Mouse (Mus musculus) midbrain, postnatal 0 days (tissue): ENCODE data around the gene Zfp462. TPM values are rescaled to one million over a fixed set of nuclear protein-coding genes. Genes with fewer than 3 reads are reported as not detected.

Experiments
- ATAC-seq: fragments of 200-750 bp; cut with Nextera tagmentation; 2 replicates; pipeline ENCODE4 v1.8.0; 2017; ENCODE audit warnings: moderate number of reproducible peaks, mild to moderate bottlenecking, moderate TSS enrichment, moderate library complexity; ENCODE audit not compliant: low FRiP score
- DNase-seq: peaks from one replicate; pipeline ENCODE4 v3.0.0-alpha.2; 2015; ENCODE audit warnings: low spot score
- H3K27ac ChIP-seq: fragments of 300-500 bp; sonication (generic); 2 replicates; pipeline ENCODE4 v1.5.1; 2014; ENCODE audit warnings: low read depth, mild to moderate bottlenecking, low read length, mixed read lengths
- H3K27me3 ChIP-seq: fragments of 300-500 bp; sonication (generic); 2 replicates; pipeline ENCODE4 v1.6.1; 2014; ENCODE audit warnings: low read length, control low read depth, mixed read lengths; ENCODE audit not compliant: insufficient read depth
- H3K36me3 ChIP-seq: fragments of 300-500 bp; sonication (generic); 2 replicates; pipeline ENCODE4 v1.6.1; 2014; ENCODE audit warnings: low read length, control low read depth, mixed read lengths; ENCODE audit not compliant: insufficient read depth
- H3K4me1 ChIP-seq: fragments of 300-500 bp; sonication (generic); 2 replicates; pipeline ENCODE4 v1.6.1; 2014; ENCODE audit warnings: mild to moderate bottlenecking, control low read depth, antibody characterized with exemption, low read length, mixed read lengths; ENCODE audit not compliant: insufficient read depth
- H3K4me2 ChIP-seq: fragments of 300-500 bp; sonication (generic); 2 replicates; pipeline ENCODE4 v1.6.1; 2014; ENCODE audit warnings: low read depth, mild to moderate bottlenecking, low read length, mixed read lengths; ENCODE audit not compliant: poor library complexity, severe bottlenecking
- H3K4me3 ChIP-seq: fragments of 300-500 bp; sonication (generic); 2 replicates; pipeline ENCODE4 v1.5.1; 2014; ENCODE audit warnings: low read depth, mild to moderate bottlenecking, low read length, moderate library complexity
- H3K9ac ChIP-seq: fragments of 300-500 bp; sonication (generic); replicated peaks from 2 replicates; pipeline ENCODE4 v1.6.1; 2014; ENCODE audit warnings: mild to moderate bottlenecking, low read length, moderate library complexity, mixed read lengths; ENCODE audit not compliant: poor library complexity, severe bottlenecking
- H3K9me3 ChIP-seq: fragments of 300-500 bp; sonication (generic); 2 replicates; pipeline ENCODE4 v1.6.1; 2016; ENCODE audit warnings: low read length, control low read depth
- CTCF ChIP-seq: IDR thresholded peaks from 2 replicates; pipeline ENCODE4 v1.5.1; 2016; ENCODE audit warnings: antibody characterized with exemption, mild to moderate bottlenecking
- WGBS: fragments of 180-500 bp; shearing (Covaris S2); extraction: QIAGEN DNeasy Blood & Tissue Kit; methylation state at CpG from one replicate; pipeline ENCODE4 v1.1.7; 2014; 5-methylcytosine and 5-hydroxymethylcytosine counted together
- polyA plus RNA-seq: library from polyadenylated mRNA; unstranded; fragments of >200 nt; fragmentation: Nextera tagmentation; extraction: Ambion mirVana; gene quantifications from 2 replicates; pipeline ENCODE4 v1.2.1, GENCODE M21; 2015
- total RNA-seq: library from RNA; depleted of rRNA; stranded (reverse); fragments of >200 nt; gene quantifications from 2 replicates; pipeline ENCODE4 v1.2.3, GENCODE M21; 2014

The Zfp462 gene
- total and polyA plus RNA-seq, 2 experiments from 2014 or later: 9.1 to 51.5 TPM

GRCm38 (mm10) chr4:55005066-55005465 is 60.2 kb downstream of the Zfp462 start:
- Histone ChIP-seq H3K9ac (peak overlapping the region; percentile 39; the same call in 1 of the 2 replicates), H3K36me3 (peaks cover 28% of the 10 kb centered on the region), H3K4me2 (peak overlapping the region; percentile 22; the same call in 1 of the 2 replicates), H3K27me3 (no peaks in the 10 kb centered on the region), H3K4me1 (peaks cover 24% of the 10 kb centered on the region; the same call in 1 of the 2 replicates), H3K4me3 (no peak overlapping the region), H3K9me3 (no peaks in the 10 kb centered on the region), H3K27ac (peak overlapping the region; percentile 90)
- 6% methylated on average over 4 of the region's 4 CpGs for WGBS
- no peak for TF ChIP-seq CTCF
- DNase-seq (peak; percentile 71), ATAC-seq (peak; percentile 72)

DNA sequence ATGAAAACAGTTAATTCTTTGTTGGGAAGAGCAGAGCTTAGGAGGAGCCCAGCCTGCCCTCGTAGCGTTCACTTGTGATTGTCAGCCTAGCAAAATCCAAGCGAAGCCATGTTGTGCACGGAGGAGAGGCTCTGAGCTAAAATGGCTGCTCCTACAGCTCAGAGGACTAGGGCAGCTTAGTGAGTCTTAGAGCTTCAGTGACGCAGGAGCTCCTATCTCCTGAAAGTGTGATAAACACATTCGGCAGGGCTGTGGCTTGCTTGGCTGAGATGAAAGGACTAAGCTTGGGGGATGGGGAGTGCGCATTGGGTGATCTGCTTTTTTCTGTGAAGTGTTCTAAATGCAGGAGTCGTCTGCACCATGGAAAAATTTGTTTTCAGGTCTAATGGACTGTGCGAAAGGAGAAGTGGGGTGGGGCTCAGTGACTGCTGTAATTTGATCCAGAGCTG is 60.7 kb downstream of the Zfp462 start:
- no peak for TF ChIP-seq CTCF
- peaks cover 32% of the 10 kb centered on the region for H3K36me3 ChIP-seq
- no peak overlapping the region for H3K4me3 ChIP-seq
- H3K9me3 ChIP-seq: no peaks in the 10 kb centered on the region
- WGBS: 8% methylated on average over 9 of the region's 9 CpGs
- DNase-seq (peak; percentile 87), ATAC-seq (peak; percentile 87)
- H3K27me3 ChIP-seq: no peaks in the 10 kb centered on the region
- peak overlapping the region; percentile 90 for H3K27ac ChIP-seq
- peak overlapping the region; percentile 39 for H3K9ac ChIP-seq
- peak overlapping the region; percentile 22; the same call in 1 of the 2 replicates for H3K4me2 ChIP-seq
- H3K4me1 ChIP-seq: peaks cover 24% of the 10 kb centered on the region; the same call in 1 of the 2 replicates

- WGBS: 54% methylated on average over 1 of the region's 1 CpGs
- Histone ChIP-seq H3K4me3 (no peak overlapping the region), H3K27me3 (no peaks in the 10 kb centered on the region), H3K9ac (peak overlapping the region; percentile 39; the same call in 1 of the 2 replicates), H3K36me3 (peaks cover 37% of the 10 kb centered on the region), H3K9me3 (no peaks in the 10 kb centered on the region), H3K4me1 (peaks cover 24% of the 10 kb centered on the region; the same call in 1 of the 2 replicates), H3K27ac (peak overlapping the region; percentile 90), H3K4me2 (0 out of 2 replicates have a peak overlapping the region, but pooled peaks have one; percentile 22)
- DNase-seq: no peak
- TF ChIP-seq CTCF: no peak
- no peak for ATAC-seq
Observed at GRCm38 (mm10) chr4:55006024-55006423, 61.2 kb downstream of the Zfp462 start.

DNA sequence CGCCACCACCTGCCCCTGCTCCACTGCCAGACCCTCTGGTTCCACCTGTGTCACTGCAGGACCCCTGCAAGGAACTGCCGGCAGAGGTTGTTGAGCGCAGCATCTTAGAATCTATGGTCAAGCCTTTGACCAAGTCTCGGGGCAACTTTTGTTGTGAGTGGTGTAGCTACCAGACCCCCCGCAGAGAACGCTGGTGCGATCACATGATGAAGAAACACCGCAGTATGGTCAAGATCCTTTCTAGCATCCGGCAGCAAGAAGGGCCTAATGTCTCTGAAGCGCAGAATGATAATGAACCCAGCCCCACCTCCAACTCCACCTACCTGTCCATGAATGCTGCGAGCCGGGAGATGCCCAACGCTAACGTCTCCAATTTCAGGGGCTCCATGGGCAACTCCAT is 63.8 kb downstream of the Zfp462 start:
- ATAC-seq: no peak
- H3K27ac ChIP-seq: no peak overlapping the region
- H3K9ac ChIP-seq: no peak overlapping the region
- WGBS: 96% methylated on average over 14 of the region's 14 CpGs
- peaks cover 24% of the 10 kb centered on the region; the same call in 1 of the 2 replicates for H3K4me1 ChIP-seq
- no peak for TF ChIP-seq CTCF
- no peaks in the 10 kb centered on the region for H3K9me3 ChIP-seq
- no peaks in the 10 kb centered on the region for H3K27me3 ChIP-seq
- no peak overlapping the region for H3K4me2 ChIP-seq
- peaks cover 62% of the 10 kb centered on the region for H3K36me3 ChIP-seq
- H3K4me3 ChIP-seq: no peak overlapping the region
- no peak for DNase-seq

DNA sequence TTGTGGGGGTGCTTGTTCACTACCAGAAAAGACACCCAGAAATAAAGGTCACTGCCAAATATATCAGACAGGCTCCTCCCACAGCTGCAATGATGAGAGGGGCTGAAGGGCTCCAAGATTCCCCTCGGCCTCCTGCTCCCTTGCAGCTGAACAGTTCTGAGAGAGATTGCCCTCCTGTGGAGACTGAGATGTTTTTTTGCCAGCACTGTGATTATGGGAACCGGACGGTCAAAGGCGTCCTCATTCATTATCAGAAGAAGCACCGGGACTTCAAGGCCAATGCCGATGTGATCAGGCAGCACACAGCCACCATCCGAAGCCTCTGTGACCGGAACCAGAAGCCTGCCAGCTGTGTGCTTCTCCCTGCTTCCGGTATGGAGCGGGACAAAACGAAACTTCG is 66.5 kb downstream of the Zfp462 start:
- ATAC-seq: peak; percentile 47; the same call in 1 of the 2 replicates
- no peak overlapping the region for H3K9ac ChIP-seq
- H3K4me3 ChIP-seq: no peak overlapping the region
- WGBS: 86% methylated on average over 12 of the region's 12 CpGs
- H3K27ac ChIP-seq: no peak overlapping the region
- peak; percentile 39 for DNase-seq
- H3K9me3 ChIP-seq: no peaks in the 10 kb centered on the region
- peaks cover 76% of the 10 kb centered on the region for H3K36me3 ChIP-seq
- no peaks in the 10 kb centered on the region for H3K4me1 ChIP-seq
- H3K27me3 ChIP-seq: no peaks in the 10 kb centered on the region
- TF ChIP-seq CTCF: peak; percentile 49
- H3K4me2 ChIP-seq: no peak overlapping the region

DNA sequence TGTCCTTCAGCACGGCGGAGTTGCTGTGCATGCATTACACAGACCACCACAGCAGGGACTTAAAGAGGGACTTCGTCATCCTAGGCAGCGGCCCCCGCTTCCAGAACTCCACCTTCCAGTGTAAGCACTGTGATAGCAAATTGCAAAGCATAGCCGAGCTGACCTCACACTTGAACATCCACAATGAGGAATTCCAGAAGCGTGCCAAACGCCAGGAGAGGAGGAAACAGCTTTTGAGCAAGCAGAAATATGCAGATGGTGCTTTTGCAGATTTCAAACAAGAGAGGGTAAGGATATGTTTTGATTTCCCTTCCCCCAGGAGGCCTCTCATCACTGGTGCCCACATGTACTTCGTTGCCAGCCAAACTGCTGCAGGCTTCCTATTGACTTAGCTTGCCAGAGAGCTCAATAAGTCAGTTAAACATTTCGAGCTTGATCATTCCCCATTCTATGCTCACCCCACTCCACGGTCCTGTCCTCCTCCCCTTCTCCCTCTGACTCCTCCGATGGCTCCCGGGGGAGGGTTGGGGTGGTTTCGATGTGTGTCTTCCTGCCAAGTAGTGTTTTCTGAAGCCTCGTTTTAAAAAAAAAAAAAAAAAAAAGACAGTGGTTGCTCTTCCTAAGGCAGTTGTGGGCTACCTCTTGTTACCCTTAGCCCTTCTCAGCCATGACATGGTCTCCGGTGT is 68.9 kb downstream of the Zfp462 start:
- 70% methylated on average over 16 of the region's 16 CpGs for WGBS
- DNase-seq (no peak), ATAC-seq (no peak)
- no peak overlapping the region for H3K27ac ChIP-seq
- H3K4me3 ChIP-seq: no peak overlapping the region
- H3K4me1 ChIP-seq: no peaks in the 10 kb centered on the region
- no peaks in the 10 kb centered on the region for H3K9me3 ChIP-seq
- no peak for TF ChIP-seq CTCF
- no peak overlapping the region for H3K9ac ChIP-seq
- H3K4me2 ChIP-seq: no peak overlapping the region
- no peaks in the 10 kb centered on the region for H3K27me3 ChIP-seq
- H3K36me3 ChIP-seq: peaks cover 79% of the 10 kb centered on the region
